Mouse (Mus musculus): Measurements from ENCODE around the gene Pfdn6. TPM values are rescaled to one million over a fixed set of nuclear protein-coding genes. Genes with fewer than 3 reads are reported as not detected.
A peak's percentile ranks its signal among the peaks of the same experiment; 100 is the strongest.

Pfdn6 gene
- total RNA-seq, 1 experiment: 201 TPM

- Histone ChIP-seq H3K27ac (ENCODE audit: insufficient read depth, low read depth, low read length, poor library complexity, severe bottlenecking) (no peak overlapping the region), H3K9ac (ENCODE audit: insufficient read depth, low read depth, low read length, poor library complexity, severe bottlenecking) (no peak overlapping the region), H3K9me3 (ENCODE audit: control insufficient read depth, insufficient read depth, low read depth, low read length) (no peaks in the 10 kb centered on the region), H3K36me3 (ENCODE audit: control insufficient read depth, insufficient read depth, low read length, poor library complexity, severe bottlenecking) (peaks cover 54% of the 10 kb centered on the region), H3K4me3 (ENCODE audit: insufficient read depth in 1 of 2, low read depth in 1 of 2, low read length in 2 of 2, poor library complexity in 1 of 2, severe bottlenecking in 1 of 2) (no peak overlapping the region), H3K4me1 (ENCODE audit: control insufficient read depth in 2 of 2, insufficient read depth in 2 of 2, low read length in 2 of 2, poor library complexity in 1 of 2) (peaks cover 0 to 9% of the 10 kb centered on the region in 2 experiments; a peak in 1 of 4 replicates)
- TF ChIP-seq MAFK (IDR thresholded peaks at IDR 0.05; ENCODE audit: insufficient read depth, low read depth, low read length) (no peak), ZNF384 (IDR thresholded peaks at IDR 0.05; ENCODE audit: low read depth, low read length) (no peak), CHD2 (IDR thresholded peaks at IDR 0.05; ENCODE audit: low read depth, low read length) (no peak), HCFC1 (IDR thresholded peaks at IDR 0.05; ENCODE audit: borderline replicate concordance, insufficient read depth, low read length) (no peak)
- no peak for DNase-seq (ENCODE audit: low read depth, low spot score)
- in situ Hi-C loops (cut with MboI; ENCODE audit: low sequenced_read_pairs in 2 of 2, unreplicated experiment in 2 of 2): no loop called here
Measured at GRCm38 (mm10) chr17:33947430-33948089, 7.4 kb upstream of the Pfdn6 start.

- DNase-seq (ENCODE audit: low read depth, low spot score): no peak
- in situ Hi-C loops (cut with MboI; ENCODE audit: low sequenced_read_pairs in 2 of 2, unreplicated experiment in 2 of 2): no loop called here
- Histone ChIP-seq H3K4me1 (ENCODE audit: control insufficient read depth in 2 of 2, insufficient read depth in 2 of 2, low read length in 2 of 2, poor library complexity in 1 of 2) (peaks cover 3 to 11% of the 10 kb centered on the region in 2 experiments; a peak in 2 of 4 replicates), H3K27ac (ENCODE audit: insufficient read depth, low read depth, low read length, poor library complexity, severe bottlenecking) (no peak overlapping the region), H3K36me3 (ENCODE audit: control insufficient read depth, insufficient read depth, low read length, poor library complexity, severe bottlenecking) (peaks cover 42% of the 10 kb centered on the region), H3K9ac (ENCODE audit: insufficient read depth, low read depth, low read length, poor library complexity, severe bottlenecking) (no peak overlapping the region), H3K4me3 (ENCODE audit: insufficient read depth in 1 of 2, low read depth in 1 of 2, low read length in 2 of 2, poor library complexity in 1 of 2, severe bottlenecking in 1 of 2) (no peak overlapping the region), H3K9me3 (ENCODE audit: control insufficient read depth, insufficient read depth, low read depth, low read length) (no peaks in the 10 kb centered on the region)
- no peak for TF ChIP-seq CHD2 (IDR thresholded peaks at IDR 0.05; ENCODE audit: low read depth, low read length)
- no peak for TF ChIP-seq ZNF384 (IDR thresholded peaks at IDR 0.05; ENCODE audit: low read depth, low read length)
- TF ChIP-seq HCFC1 (IDR thresholded peaks at IDR 0.05; ENCODE audit: borderline replicate concordance, insufficient read depth, low read length): no peak
- TF ChIP-seq ZC3H11A (IDR thresholded peaks at IDR 0.05; ENCODE audit: borderline replicate concordance, low read depth, low read length): no peak
- TF ChIP-seq MAFK (IDR thresholded peaks at IDR 0.05; ENCODE audit: insufficient read depth, low read depth, low read length): no peak
Measured at GRCm38 (mm10) chr17:33943454-33943853, 3.3 kb upstream of the Pfdn6 start.

GRCm38 (mm10) chr17:33941381-33941780 is 1.2 kb upstream of the Pfdn6 start:
- peak overlapping the region; percentile 87 to 96 for H3K4me3 ChIP-seq (ENCODE audit: insufficient read depth in 1 of 2, low read depth in 1 of 2, low read length in 2 of 2, poor library complexity in 1 of 2, severe bottlenecking in 1 of 2)
- peak overlapping the region; percentile 88 for H3K9ac ChIP-seq (ENCODE audit: insufficient read depth, low read depth, low read length, poor library complexity, severe bottlenecking)
- H3K36me3 ChIP-seq (ENCODE audit: control insufficient read depth, insufficient read depth, low read length, poor library complexity, severe bottlenecking): peaks cover 46% of the 10 kb centered on the region
- peaks cover 3 to 11% of the 10 kb centered on the region in 2 experiments; a peak in 2 of 4 replicates for H3K4me1 ChIP-seq (ENCODE audit: control insufficient read depth in 2 of 2, insufficient read depth in 2 of 2, low read length in 2 of 2, poor library complexity in 1 of 2)
- no peak for DNase-seq (ENCODE audit: low read depth, low spot score)
- TF ChIP-seq HCFC1 (IDR thresholded peaks at IDR 0.05; ENCODE audit: borderline replicate concordance, insufficient read depth, low read length): no peak
- TF ChIP-seq MAFK (IDR thresholded peaks at IDR 0.05; ENCODE audit: insufficient read depth, low read depth, low read length): no peak
- no peak for TF ChIP-seq CHD2 (IDR thresholded peaks at IDR 0.05; ENCODE audit: low read depth, low read length)
- no peak for TF ChIP-seq ZC3H11A (IDR thresholded peaks at IDR 0.05; ENCODE audit: borderline replicate concordance, low read depth, low read length)
- TF ChIP-seq ZNF384 (IDR thresholded peaks at IDR 0.05; ENCODE audit: low read depth, low read length): no peak
- in situ Hi-C loops (cut with MboI; ENCODE audit: low sequenced_read_pairs in 2 of 2, unreplicated experiment in 2 of 2): no loop called here
- H3K27ac ChIP-seq (ENCODE audit: insufficient read depth, low read depth, low read length, poor library complexity, severe bottlenecking): no peak overlapping the region
- no peaks in the 10 kb centered on the region for H3K9me3 ChIP-seq (ENCODE audit: control insufficient read depth, insufficient read depth, low read depth, low read length)

- peak overlapping the region; percentile 88 for H3K9ac ChIP-seq (ENCODE audit: insufficient read depth, low read depth, low read length, poor library complexity, severe bottlenecking)
- H3K9me3 ChIP-seq (ENCODE audit: control insufficient read depth, insufficient read depth, low read depth, low read length): no peaks in the 10 kb centered on the region
- DNase-seq (ENCODE audit: low read depth, low spot score): no peak
- TF ChIP-seq MAFK (IDR thresholded peaks at IDR 0.05; ENCODE audit: insufficient read depth, low read depth, low read length) (no peak), CHD2 (IDR thresholded peaks at IDR 0.05; ENCODE audit: low read depth, low read length) (no peak), HCFC1 (IDR thresholded peaks at IDR 0.05; ENCODE audit: borderline replicate concordance, insufficient read depth, low read length) (no peak)
- peak overlapping the region; percentile 87 to 96 for H3K4me3 ChIP-seq (ENCODE audit: insufficient read depth in 1 of 2, low read depth in 1 of 2, low read length in 2 of 2, poor library complexity in 1 of 2, severe bottlenecking in 1 of 2)
- peaks cover 43% of the 10 kb centered on the region for H3K36me3 ChIP-seq (ENCODE audit: control insufficient read depth, insufficient read depth, low read length, poor library complexity, severe bottlenecking)
- no peak overlapping the region for H3K27ac ChIP-seq (ENCODE audit: insufficient read depth, low read depth, low read length, poor library complexity, severe bottlenecking)
- in situ Hi-C loops (cut with MboI; ENCODE audit: low sequenced_read_pairs in 2 of 2, unreplicated experiment in 2 of 2): no loop called here
- peaks cover 3 to 11% of the 10 kb centered on the region in 2 experiments; a peak in 2 of 4 replicates for H3K4me1 ChIP-seq (ENCODE audit: control insufficient read depth in 2 of 2, insufficient read depth in 2 of 2, low read length in 2 of 2, poor library complexity in 1 of 2)
Measured at GRCm38 (mm10) chr17:33940981-33941380, 838 bp upstream of the Pfdn6 start.

All from ES-E14 (cell line).